Mouse (Mus musculus) heart, embryonic 14.5 days (tissue): ENCODE measurements around the gene Atp8b2. TPM values are rescaled to one million over a fixed set of nuclear protein-coding genes. Genes with fewer than 3 reads are reported as not detected.

Experiments used
- ATAC-seq: fragments of 200-750 bp; cut with Nextera tagmentation; 2 replicates; pipeline ENCODE4 v1.8.0; 2017; ENCODE audit warnings: low read depth, moderate TSS enrichment; ENCODE audit not compliant: insufficient number of reproducible peaks, insufficient read depth, low FRiP score
- H3K27ac ChIP-seq, 2 experiments: fragments of 200-500 bp in 1 of 2; fragments of 300-500 bp in 1 of 2; sonication (generic) in 1 of 2; replicated peaks in 1 of 2; 2 replicates each; pipeline ENCODE4 v1.5.1; 2012 to 2014; ENCODE audit warnings: low read depth in 2 of 2, low read length in 2 of 2, control low read depth in 1 of 2, mild to moderate bottlenecking in 1 of 2, mixed read lengths in 1 of 2; ENCODE audit not compliant: control insufficient read depth in 1 of 2, insufficient read depth in 1 of 2
- H3K27me3 ChIP-seq: fragments of 300-500 bp; sonication (generic); 2 replicates; pipeline ENCODE4 v1.6.1; 2014; ENCODE audit warnings: mild to moderate bottlenecking, low read length, control low read depth; ENCODE audit not compliant: control insufficient read depth, insufficient read depth
- H3K36me3 ChIP-seq: fragments of 300-500 bp; sonication (generic); 2 replicates; pipeline ENCODE4 v1.6.1; 2014; ENCODE audit warnings: mild to moderate bottlenecking, control low read depth, low read length, mixed read lengths; ENCODE audit not compliant: control insufficient read depth, insufficient read depth
- H3K4me1 ChIP-seq, 2 experiments: fragments of 200-500 bp in 1 of 2; fragments of 300-500 bp in 1 of 2; sonication (generic) in 1 of 2; 2 replicates each; pipeline ENCODE4 v1.6.1; 2012 to 2014; ENCODE audit warnings: low read length in 2 of 2, control low read depth in 1 of 2, mixed read lengths in 1 of 2; ENCODE audit not compliant: control insufficient read depth in 2 of 2, insufficient read depth in 2 of 2
- H3K4me2 ChIP-seq: fragments of 300-500 bp; sonication (generic); 2 replicates; pipeline ENCODE4 v1.6.1; 2014; ENCODE audit warnings: mild to moderate bottlenecking, low read length
- H3K4me3 ChIP-seq, 2 experiments: fragments of 200-500 bp in 1 of 2; fragments of 300-500 bp in 1 of 2; sonication (generic) in 1 of 2; 2 replicates each; pipeline ENCODE4 v1.5.1; 2012 to 2014; ENCODE audit warnings: low read length in 2 of 2, mild to moderate bottlenecking in 2 of 2, control low read depth in 1 of 2, low read depth in 1 of 2, moderate library complexity in 1 of 2; ENCODE audit not compliant: control insufficient read depth in 1 of 2, insufficient read depth in 1 of 2
- H3K9ac ChIP-seq: fragments of 300-500 bp; sonication (generic); 2 replicates; pipeline ENCODE4 v1.6.1; 2014; ENCODE audit warnings: mild to moderate bottlenecking, low read length
- H3K9me3 ChIP-seq: fragments of 300-500 bp; sonication (generic); 2 replicates; pipeline ENCODE4 v1.6.1; 2016; ENCODE audit warnings: low read length, control low read depth; ENCODE audit not compliant: control insufficient read depth
- WGBS: fragments of 180-500 bp; shearing (Covaris S2); extraction: QIAGEN DNeasy Blood & Tissue Kit; methylation state at CpG from one replicate; pipeline ENCODE4 v1.1.7; 2014; 5-methylcytosine and 5-hydroxymethylcytosine counted together
- polyA plus RNA-seq: library from polyadenylated mRNA; unstranded; fragments of >200 nt; fragmentation: Nextera tagmentation; extraction: Ambion mirVana; gene quantifications from 2 replicates; pipeline ENCODE4 v1.2.1, GENCODE M21; 2014

Atp8b2 gene
- polyA plus RNA-seq, 1 experiment from 2014 or later, result 11.4 TPM

DNA sequence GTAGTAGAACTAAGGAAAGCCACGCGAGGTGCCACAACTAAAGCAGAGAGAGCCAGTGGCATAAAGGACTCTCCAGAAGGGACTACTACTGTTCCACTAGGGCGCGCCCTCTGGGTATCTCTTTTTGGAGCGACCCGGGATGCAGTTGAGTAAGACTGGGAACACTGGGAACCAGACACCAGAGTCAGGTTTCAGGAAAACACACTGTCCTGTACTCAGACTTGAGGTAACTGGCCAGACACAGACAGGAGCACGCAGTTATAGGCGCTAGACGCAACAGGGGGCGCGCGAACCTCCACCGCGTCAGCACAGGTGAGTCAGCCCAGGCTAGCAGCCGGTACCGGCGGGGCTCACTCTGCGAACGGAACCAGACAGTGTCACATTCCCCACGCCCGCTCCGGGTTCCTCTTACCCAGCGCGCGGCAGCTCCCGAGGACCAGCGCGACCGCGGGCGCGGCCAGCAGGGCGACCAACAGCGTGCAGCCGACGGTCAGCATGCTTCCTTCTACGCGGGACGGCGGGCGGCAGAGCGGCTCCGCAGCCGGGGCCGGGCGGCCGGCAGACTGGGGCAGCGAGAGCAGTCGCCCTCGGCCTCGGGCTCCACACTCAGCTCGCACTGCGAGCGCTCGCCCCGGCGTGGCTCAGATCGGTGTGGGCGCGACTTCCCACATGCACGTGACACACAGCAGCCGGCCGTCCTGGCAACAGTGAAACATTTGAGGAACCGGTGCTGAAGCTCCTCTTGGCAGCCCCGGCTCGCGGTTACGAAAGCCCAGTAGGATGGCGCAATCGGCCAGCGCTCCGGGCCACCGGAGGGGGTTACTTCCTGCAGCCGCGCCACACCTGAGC, 50.5 kb downstream of the Atp8b2 start, which contains the start of gene Il6ra:
Gene Il6ra (minus strand): TSS at position 654 of the 849 bp plus-strand sequence.
- Histone ChIP-seq H3K36me3 (no peaks in the 10 kb centered on the region), H3K4me1 (peaks cover 4 to 9% of the 10 kb centered on the region in 2 experiments; a peak in 2 of 4 replicates), H3K9ac (peak within 1 kb of the TSS; percentile 65), H3K27ac (no peak within 1 kb of the TSS), H3K4me2 (peak within 1 kb of the TSS; percentile 95), H3K27me3 (peaks cover 43% of the 10 kb centered on the region), H3K4me3 (peak within 1 kb of the TSS; percentile 42 to 51), H3K9me3 (no peaks in the 10 kb centered on the region)
- ATAC-seq, result peak; percentile 59; the same call in 1 of the 2 replicates
- WGBS, result 1% methylated on average over 70 of the region's 75 CpGs

DNA sequence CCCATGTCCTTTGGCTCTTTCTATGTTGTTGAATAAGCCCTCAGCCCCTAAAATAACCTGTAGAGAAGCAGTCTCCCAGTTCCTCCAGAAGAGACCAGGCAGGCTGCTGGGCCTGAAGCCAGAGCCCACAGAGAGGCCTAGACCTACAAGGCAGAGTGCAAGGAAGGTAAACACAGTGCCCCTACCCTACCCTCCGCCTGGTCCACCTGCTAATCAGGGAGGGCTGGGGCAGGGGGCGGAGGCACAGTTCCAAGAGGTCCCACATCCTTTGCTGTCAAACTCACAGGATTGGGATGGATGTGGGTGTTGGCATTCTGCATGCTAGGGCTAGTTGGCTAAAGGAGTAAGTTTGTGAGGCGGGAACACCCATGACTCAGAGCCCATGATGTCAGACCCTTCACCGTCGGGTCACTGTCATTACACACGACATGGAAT, 51.2 kb downstream of the Atp8b2 start:
- Histone ChIP-seq H3K36me3 (no peaks in the 10 kb centered on the region), H3K9me3 (no peaks in the 10 kb centered on the region), H3K9ac (no peak overlapping the region), H3K4me1 (peaks cover 4 to 9% of the 10 kb centered on the region in 2 experiments; a peak in 2 of 4 replicates), H3K4me3 (no peak overlapping the region), H3K27me3 (peaks cover 43% of the 10 kb centered on the region), H3K27ac (no peak overlapping the region), H3K4me2 (peak overlapping the region; percentile 95)
- 0 out of 2 replicates have a peak, but pooled peaks have one; percentile 40 for ATAC-seq
- WGBS, result 32% methylated on average over 6 of the region's 6 CpGs

DNA sequence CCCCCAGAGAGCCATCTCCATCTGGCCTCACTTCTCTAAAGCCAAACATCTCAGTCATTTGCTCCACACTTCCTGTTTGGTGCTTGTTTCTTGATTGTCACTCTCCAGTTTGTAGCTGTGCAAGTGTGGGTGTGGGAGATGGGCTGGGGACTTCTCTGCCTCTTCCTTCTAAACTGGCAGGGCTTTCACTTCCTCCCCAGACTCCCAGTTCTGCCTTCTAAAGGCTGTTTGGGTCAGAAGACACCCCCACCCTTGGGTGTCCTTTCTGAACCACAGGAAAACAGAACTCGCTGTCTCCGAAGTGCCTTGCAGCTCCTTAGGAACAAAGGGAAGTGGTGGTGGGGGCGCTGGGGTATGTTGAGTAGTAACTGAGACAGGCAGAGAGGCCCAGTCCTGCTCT, 52.1 kb downstream of the Atp8b2 start:
- Histone ChIP-seq H3K27me3 (peaks cover 43% of the 10 kb centered on the region), H3K27ac (no peak overlapping the region), H3K36me3 (no peaks in the 10 kb centered on the region), H3K9me3 (no peaks in the 10 kb centered on the region), H3K9ac (no peak overlapping the region), H3K4me2 (no peak overlapping the region), H3K4me3 (no peak overlapping the region), H3K4me1 (peaks cover 5 to 9% of the 10 kb centered on the region in 2 experiments; a peak in 2 of 4 replicates)
- WGBS, result 71% methylated on average over 3 of the region's 3 CpGs
- no peak for ATAC-seq

DNA sequence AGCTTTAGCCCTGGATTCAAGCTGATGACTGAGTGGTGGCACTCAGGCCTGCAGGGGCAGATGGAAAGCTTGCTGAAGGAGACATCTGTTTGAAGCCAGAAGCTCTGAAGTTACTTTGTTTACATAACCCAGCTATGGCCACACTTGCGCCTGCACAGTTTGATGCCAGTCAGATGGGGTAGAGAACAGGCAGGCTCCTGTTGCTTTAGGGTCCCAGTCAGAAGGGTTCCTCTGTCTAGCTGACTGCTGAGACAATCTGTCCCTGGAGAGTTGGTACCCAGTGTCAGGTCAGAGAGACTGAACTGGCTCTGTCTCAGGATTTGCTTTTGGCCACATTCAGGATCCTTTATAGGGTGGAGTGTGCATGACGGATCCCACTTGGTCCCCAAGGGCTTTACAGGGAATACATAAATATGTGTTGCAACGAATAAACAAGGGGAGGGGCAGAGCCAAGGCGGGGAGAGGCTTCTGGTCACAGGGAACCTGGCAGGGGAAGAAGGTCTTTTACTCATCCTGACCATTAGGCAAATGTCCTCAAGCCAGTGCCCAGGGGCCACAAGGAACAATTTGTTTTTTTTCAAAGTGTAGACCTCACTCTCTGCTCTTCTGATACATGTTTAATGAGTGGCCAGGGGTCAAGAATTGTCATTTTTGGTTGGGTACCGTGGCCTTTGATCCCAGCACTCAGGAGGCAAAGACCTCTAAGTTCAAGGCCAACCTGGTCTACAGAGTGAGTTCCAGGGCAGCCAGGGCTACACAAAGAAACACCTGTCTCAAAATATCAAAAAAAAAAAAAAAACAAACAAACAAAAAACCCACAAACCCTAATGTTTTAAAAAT, 53.4 kb downstream of the Atp8b2 start:
- Histone ChIP-seq H3K9ac (no peak overlapping the region), H3K36me3 (no peaks in the 10 kb centered on the region), H3K4me1 (peaks cover 6 to 13% of the 10 kb centered on the region in 2 experiments; a peak in 2 of 4 replicates), H3K4me3 (no peak overlapping the region), H3K27ac (no peak overlapping the region), H3K4me2 (no peak overlapping the region), H3K27me3 (peaks cover 40% of the 10 kb centered on the region), H3K9me3 (no peaks in the 10 kb centered on the region)
- ATAC-seq, result no peak
- 60% methylated on average over 5 of the region's 5 CpGs for WGBS

DNA sequence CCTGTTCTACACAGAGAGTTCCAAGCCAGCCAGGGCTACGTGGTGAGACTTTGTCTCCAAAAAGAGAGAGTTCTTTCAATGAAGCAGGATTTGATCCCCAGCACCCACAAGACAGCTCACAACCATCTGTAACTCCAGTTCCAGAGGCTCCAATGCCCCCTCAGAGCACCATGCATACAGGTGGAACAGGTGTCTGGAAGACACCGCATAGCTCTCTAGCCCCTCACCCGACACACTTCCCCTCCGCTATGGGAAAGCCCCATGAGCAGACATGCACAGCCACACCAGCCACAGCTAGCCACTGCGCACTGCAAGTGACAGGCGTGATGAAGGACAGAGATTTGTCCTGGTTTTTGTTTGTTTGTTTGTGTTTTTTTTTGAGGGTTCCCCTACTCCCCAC, 54.5 kb downstream of the Atp8b2 start:
- Histone ChIP-seq H3K27ac (no peak overlapping the region), H3K4me1 (peaks cover 6 to 13% of the 10 kb centered on the region in 2 experiments; a peak in 2 of 4 replicates), H3K4me2 (no peak overlapping the region), H3K36me3 (no peaks in the 10 kb centered on the region), H3K4me3 (no peak overlapping the region), H3K27me3 (peaks cover 30% of the 10 kb centered on the region), H3K9me3 (no peaks in the 10 kb centered on the region), H3K9ac (no peak overlapping the region)
- no peak for ATAC-seq
- WGBS, result 81% methylated on average over 6 of the region's 6 CpGs

DNA sequence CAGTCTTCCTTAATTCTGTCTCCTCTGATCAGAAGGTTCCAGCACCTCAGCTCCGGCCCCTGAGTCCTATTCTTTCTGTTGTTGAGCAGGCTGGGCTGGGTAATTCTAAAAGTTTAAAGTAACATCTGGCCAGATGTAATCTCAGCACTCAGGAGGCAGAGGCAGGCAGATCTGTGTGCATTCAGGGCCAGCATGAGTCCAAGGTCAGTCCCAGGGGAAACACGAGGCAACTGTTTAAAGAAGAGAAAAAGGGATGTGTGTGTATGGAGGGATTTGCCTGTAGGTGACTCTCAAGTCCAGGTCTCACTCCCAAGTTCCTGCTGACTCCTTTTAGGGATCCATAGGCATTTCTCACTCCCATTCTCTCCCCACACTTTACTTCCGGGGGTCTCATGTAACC, 55.5 kb downstream of the Atp8b2 start:
- peaks cover 6 to 9% of the 10 kb centered on the region in 2 experiments; a peak in 1 of 4 replicates for H3K4me1 ChIP-seq
- no peak overlapping the region for H3K9ac ChIP-seq
- no peaks in the 10 kb centered on the region for H3K9me3 ChIP-seq
- no peak overlapping the region for H3K27ac ChIP-seq
- no peaks in the 10 kb centered on the region for H3K36me3 ChIP-seq
- H3K27me3 ChIP-seq, result peaks cover 30% of the 10 kb centered on the region
- 69% methylated on average over 3 of the region's 3 CpGs for WGBS
- no peak overlapping the region for H3K4me3 ChIP-seq
- ATAC-seq, result no peak
- no peak overlapping the region for H3K4me2 ChIP-seq

DNA sequence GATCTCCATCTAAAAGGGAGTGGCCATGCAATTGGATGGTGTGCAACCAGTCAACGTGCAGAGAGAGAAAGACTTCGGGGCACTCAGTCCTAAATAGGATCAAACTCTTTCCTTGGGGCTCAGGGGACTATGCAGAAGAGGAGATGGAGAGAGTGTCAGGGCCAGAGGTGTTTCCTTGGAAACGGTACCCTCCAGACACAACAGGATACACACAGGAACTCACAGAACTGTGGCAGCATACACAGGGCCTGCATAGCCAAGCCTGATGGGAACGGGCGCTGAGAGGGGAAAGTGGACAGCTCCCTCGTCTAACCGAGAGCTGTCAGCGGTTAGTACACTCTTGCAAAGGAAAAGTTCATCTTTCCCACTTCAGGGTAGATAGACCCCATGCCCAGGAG, 63.8 kb downstream of the Atp8b2 start:
- ATAC-seq, result no peak
- WGBS, result 42% methylated on average over 8 of the region's 8 CpGs
- Histone ChIP-seq H3K4me2 (no peak overlapping the region), H3K4me1 (peaks cover 15 to 16% of the 10 kb centered on the region in 2 experiments), H3K27me3 (peaks cover 5% of the 10 kb centered on the region), H3K9ac (no peak overlapping the region), H3K27ac (no peak overlapping the region), H3K9me3 (no peaks in the 10 kb centered on the region), H3K36me3 (no peaks in the 10 kb centered on the region), H3K4me3 (no peak overlapping the region)
